Mouse (Mus musculus) liver, adult 2 months (tissue): ENCODE measurements around the gene Pin1rt1. TPM values are rescaled to one million over a fixed set of nuclear protein-coding genes. Genes with fewer than 3 reads are reported as not detected.

Experiments
- DNase-seq: peaks from one replicate; pipeline ENCODE4 v3.0.0-alpha.2; 2011; ENCODE audit warnings: low read depth, low spot score; ENCODE audit errors: extremely low read depth
- H3K27ac ChIP-seq: fragments of 200-500 bp; replicated peaks from 2 replicates; pipeline ENCODE4 v1.5.1; 2012; ENCODE audit warnings: low read depth, mild to moderate bottlenecking, control low read depth, inconsistent platforms, low read length; ENCODE audit not compliant: insufficient read depth
- H3K27me3 ChIP-seq: fragments of 200-500 bp; 2 replicates; pipeline ENCODE4 v1.6.1; 2012; ENCODE audit warnings: mild to moderate bottlenecking, moderate library complexity, low read length, inconsistent platforms; ENCODE audit not compliant: control insufficient read depth, insufficient read depth
- H3K36me3 ChIP-seq: fragments of 200-500 bp; 2 replicates; pipeline ENCODE4 v1.6.1; 2012; ENCODE audit warnings: low read length, inconsistent platforms; ENCODE audit not compliant: control insufficient read depth, insufficient read depth
- H3K4me1 ChIP-seq: fragments of 200-500 bp; 2 replicates; pipeline ENCODE4 v1.6.1; 2011; ENCODE audit warnings: low read length; ENCODE audit not compliant: control insufficient read depth, insufficient read depth
- H3K4me3 ChIP-seq: fragments of 200-500 bp; 2 replicates; pipeline ENCODE4 v1.5.1; 2011; ENCODE audit warnings: low read depth, mild to moderate bottlenecking, control low read depth, low read length, moderate library complexity; ENCODE audit not compliant: insufficient read depth
- H3K79me2 ChIP-seq: fragments of 200-500 bp; 2 replicates; pipeline ENCODE4 v1.6.1; 2012; ENCODE audit warnings: inconsistent platforms, mild to moderate bottlenecking, low read length, moderate library complexity; ENCODE audit not compliant: control insufficient read depth, insufficient read depth
- H3K9ac ChIP-seq: fragments of 200-500 bp; 2 replicates; pipeline ENCODE4 v1.6.1; 2012; ENCODE audit warnings: low read depth, mild to moderate bottlenecking, control low read depth, inconsistent platforms, low read length
- CTCF ChIP-seq: fragments of 200-500 bp; IDR thresholded peaks from 2 replicates; pipeline ENCODE4 v1.5.1; 2011; ENCODE audit warnings: low read depth, low read length, control low read depth
- POLR2A ChIP-seq: fragments of 200-500 bp; IDR thresholded peaks from 2 replicates; pipeline ENCODE4 v1.6.1; 2011; ENCODE audit warnings: low read length, control low read depth; ENCODE audit not compliant: insufficient read depth; ENCODE audit errors: extremely low read depth
- WGBS: fragments of 180-500 bp; shearing (Covaris S2); methylation state at CpG from one replicate; pipeline ENCODE4 v1.1.7; 2018; 5-methylcytosine and 5-hydroxymethylcytosine counted together
- polyA plus RNA-seq: library from polyadenylated mRNA; depleted of rRNA; stranded (reverse); fragments of >200 nt; gene quantifications from 2 replicates; pipeline ENCODE4 v1.2.3, GENCODE M21; 2012
- total RNA-seq: library from RNA; depleted of rRNA; stranded (reverse); fragments of >200 nt; gene quantifications from 2 replicates; pipeline ENCODE4 v1.2.3, GENCODE M21; 2014

The Pin1rt1 gene
- total and polyA plus RNA-seq, 2 experiments = not detected

DNA sequence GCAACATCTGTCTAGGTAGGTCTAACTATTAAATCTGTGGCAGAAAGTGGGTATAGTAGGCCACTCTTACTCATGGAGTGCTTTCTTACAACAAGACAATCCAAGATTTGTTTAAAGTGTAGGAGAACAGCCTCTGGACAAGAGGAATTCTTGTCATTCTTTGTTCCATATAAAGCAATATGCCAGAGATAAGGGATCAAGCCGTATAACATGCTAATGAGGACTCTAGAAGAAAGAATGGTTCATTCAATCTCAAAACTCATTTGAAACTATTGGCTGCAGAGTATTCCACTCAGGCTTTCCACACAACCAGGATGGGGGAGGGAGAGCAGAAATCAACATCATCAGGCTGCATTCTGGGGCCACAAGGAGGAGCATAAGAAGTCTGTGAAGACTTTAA is 11.2 kb upstream of the Pin1rt1 start:
- Histone ChIP-seq H3K9ac (no peak overlapping the region), H3K4me1 (peaks cover 2% of the 10 kb centered on the region; the same call in 1 of the 2 replicates), H3K27ac (no peak overlapping the region), H3K79me2 (peaks cover 5% of the 10 kb centered on the region; the same call in 1 of the 2 replicates), H3K4me3 (no peak overlapping the region), H3K36me3 (peaks cover 54% of the 10 kb centered on the region), H3K27me3 (no peaks in the 10 kb centered on the region)
- no peak for DNase-seq
- no peak for TF ChIP-seq POLR2A
- no peak for TF ChIP-seq CTCF
- WGBS = 84% methylated on average over 1 of the region's 1 CpGs

DNA sequence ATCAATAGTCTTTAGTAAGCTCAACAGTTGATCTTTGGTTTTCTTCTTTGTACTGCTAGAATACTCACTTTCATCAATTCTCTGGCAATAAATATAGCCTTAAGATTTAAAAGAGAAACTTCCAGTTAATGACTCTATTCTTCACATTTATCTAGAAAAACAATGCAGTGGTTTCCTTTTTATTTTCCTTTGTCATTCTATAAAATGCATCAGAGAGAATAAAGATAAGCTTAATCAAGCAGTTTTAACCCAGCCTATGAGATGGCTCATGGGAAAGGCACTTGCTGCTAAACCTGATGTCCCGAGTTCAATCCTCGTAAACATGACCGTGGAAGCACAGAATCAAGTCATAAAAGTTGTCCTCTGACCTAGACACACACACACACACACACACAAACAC is 5.8 kb upstream of the Pin1rt1 start:
- no peak overlapping the region for H3K9ac ChIP-seq
- no peak for DNase-seq
- no peak overlapping the region for H3K4me3 ChIP-seq
- H3K27me3 ChIP-seq = no peaks in the 10 kb centered on the region
- peaks cover 43% of the 10 kb centered on the region for H3K36me3 ChIP-seq
- H3K79me2 ChIP-seq = no peaks in the 10 kb centered on the region; the same call in 1 of the 2 replicates
- 32% methylated on average over 3 of the region's 3 CpGs for WGBS
- no peak overlapping the region for H3K27ac ChIP-seq
- H3K4me1 ChIP-seq = no peaks in the 10 kb centered on the region
- no peak for TF ChIP-seq CTCF
- no peak for TF ChIP-seq POLR2A

DNA sequence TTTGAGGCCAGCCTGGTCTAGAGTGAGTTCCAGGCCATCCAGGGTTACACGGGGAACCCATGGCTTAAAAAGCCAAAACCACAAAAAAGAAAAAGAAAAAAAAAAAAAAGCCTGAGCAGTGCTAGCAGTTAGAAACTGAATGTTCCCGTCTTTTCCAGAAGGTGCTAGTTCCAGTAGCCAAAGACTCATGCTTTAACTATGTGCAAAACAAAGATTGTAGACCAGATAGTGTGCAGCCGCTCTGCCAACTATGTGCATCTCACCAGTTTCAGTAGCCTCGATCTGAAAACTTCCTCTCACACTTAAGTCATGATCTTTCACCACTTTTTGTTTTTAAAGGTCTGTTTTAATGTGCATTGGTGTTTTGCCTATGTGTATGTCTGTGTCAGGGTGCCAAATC is 1.6 kb upstream of the Pin1rt1 start:
- no peak for DNase-seq
- H3K27me3 ChIP-seq = no peaks in the 10 kb centered on the region
- H3K4me1 ChIP-seq = no peaks in the 10 kb centered on the region
- TF ChIP-seq POLR2A (no peak), CTCF (no peak)
- 83% methylated on average over 4 of the region's 4 CpGs for WGBS
- H3K4me3 ChIP-seq = no peak overlapping the region
- H3K36me3 ChIP-seq = peaks cover 12% of the 10 kb centered on the region; the same call in 1 of the 2 replicates
- no peaks in the 10 kb centered on the region for H3K79me2 ChIP-seq
- H3K9ac ChIP-seq = no peak overlapping the region
- no peak overlapping the region for H3K27ac ChIP-seq

DNA sequence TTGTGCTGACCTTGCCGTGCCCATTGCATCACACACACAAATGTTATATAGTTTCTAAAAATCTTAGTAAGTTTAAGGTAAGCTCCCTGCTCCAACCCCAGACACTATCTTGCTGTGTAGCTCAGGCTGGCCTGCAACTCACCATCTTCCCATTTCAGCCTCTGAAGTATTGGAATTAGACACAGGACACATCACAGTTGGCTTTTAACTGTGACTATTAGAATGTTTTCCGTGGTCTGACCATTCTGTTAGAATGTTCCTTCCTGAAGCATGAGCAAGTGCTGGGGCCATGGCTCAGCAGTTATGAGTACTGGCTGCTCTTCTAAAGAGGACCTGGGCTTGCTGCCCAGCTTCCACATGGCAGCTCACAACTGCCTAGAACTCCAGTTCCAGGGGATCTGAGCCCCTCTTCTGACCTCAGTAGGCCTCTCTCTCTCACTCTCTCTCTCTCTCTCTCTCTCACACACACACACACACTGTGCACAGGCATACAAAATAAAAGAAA is 1.1 kb upstream of the Pin1rt1 start:
- Histone ChIP-seq H3K4me3 (no peak overlapping the region), H3K4me1 (no peaks in the 10 kb centered on the region), H3K9ac (no peak overlapping the region), H3K27ac (no peak overlapping the region), H3K79me2 (no peaks in the 10 kb centered on the region), H3K36me3 (peaks cover 10% of the 10 kb centered on the region; the same call in 1 of the 2 replicates), H3K27me3 (no peaks in the 10 kb centered on the region)
- WGBS = 83% methylated on average over 2 of the region's 2 CpGs
- no peak for DNase-seq
- TF ChIP-seq CTCF = no peak
- TF ChIP-seq POLR2A = no peak

DNA sequence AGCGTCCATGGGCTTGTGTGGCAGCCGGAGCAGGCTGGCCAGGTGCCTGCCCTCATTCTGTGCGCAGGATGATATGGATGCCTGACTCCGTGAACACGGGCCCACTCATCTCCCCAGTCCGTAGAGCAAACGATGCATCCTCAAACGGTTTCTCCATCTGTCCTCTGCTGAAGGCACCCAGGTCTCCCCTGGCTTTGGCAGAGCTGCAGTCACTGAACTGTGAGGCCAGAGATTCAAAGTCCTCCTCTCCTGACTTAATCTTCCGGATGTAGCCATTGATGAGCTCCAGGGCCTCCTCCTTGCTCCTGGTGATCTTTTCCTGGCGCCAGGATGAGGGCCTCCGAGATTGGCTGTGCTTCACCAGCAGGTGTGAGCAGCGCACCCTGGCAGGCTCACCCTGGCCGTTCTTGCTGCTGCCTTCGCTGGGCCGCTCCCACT is 1.9 kb downstream of the Pin1rt1 start:
- H3K9ac ChIP-seq = no peak overlapping the region

DNA sequence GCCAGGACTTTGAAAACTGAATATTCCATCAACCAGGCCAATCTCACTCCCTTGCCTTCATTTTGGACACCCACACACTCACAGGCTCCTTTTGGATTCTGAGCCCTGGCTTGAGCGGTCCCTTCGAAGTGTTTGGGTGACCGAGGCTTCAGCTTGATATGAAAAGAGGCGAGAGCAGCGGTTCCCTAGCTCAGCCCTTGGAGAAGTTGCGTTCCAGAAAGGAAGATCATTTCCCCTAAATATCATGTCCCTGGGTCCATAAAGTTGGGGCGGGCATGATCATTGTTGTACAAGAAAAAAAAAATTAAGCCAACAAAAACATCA is 3.7 kb downstream of the Pin1rt1 start:
- Histone ChIP-seq H3K27me3 (no peaks in the 10 kb centered on the region), H3K36me3 (no peaks in the 10 kb centered on the region), H3K9ac (peak overlapping the region; percentile 97), H3K4me3 (peak overlapping the region; percentile 96), H3K27ac (peak overlapping the region; percentile 77), H3K79me2 (no peaks in the 10 kb centered on the region), H3K4me1 (no peaks in the 10 kb centered on the region)
- no peak for DNase-seq
- no peak for TF ChIP-seq CTCF
- TF ChIP-seq POLR2A = no peak
- 2% methylated on average over 7 of the region's 7 CpGs for WGBS

More for the DNA sequence above, 1.9 kb downstream of the Pin1rt1 start:
- no peaks in the 10 kb centered on the region for H3K79me2 ChIP-seq
- TF ChIP-seq CTCF (no peak), POLR2A (no peak)
- no peaks in the 10 kb centered on the region for H3K27me3 ChIP-seq
- no peaks in the 10 kb centered on the region for H3K4me1 ChIP-seq
- WGBS = 70% methylated on average over 15 of the region's 15 CpGs
- H3K27ac ChIP-seq = no peak overlapping the region
- DNase-seq = no peak
- H3K36me3 ChIP-seq = no peaks in the 10 kb centered on the region
- no peak overlapping the region for H3K4me3 ChIP-seq
